Mouse (Mus musculus) kidney, embryonic 14.5 days (tissue): ENCODE measurements around the gene Ttc4. TPM values are rescaled to one million over a fixed set of nuclear protein-coding genes. Genes with fewer than 3 reads are reported as not detected.

Experiments used
- ATAC-seq: fragments of 200-750 bp; cut with Nextera tagmentation; 2 replicates; pipeline ENCODE4 v1.8.0; 2017; ENCODE audit warnings: moderate number of reproducible peaks, mild to moderate bottlenecking, moderate TSS enrichment, moderate library complexity; ENCODE audit not compliant: low FRiP score, low TSS enrichment
- H3K27ac ChIP-seq: fragments of 300-500 bp; sonication (generic); 2 replicates; pipeline ENCODE4 v1.5.1; 2014; ENCODE audit warnings: low read depth, mild to moderate bottlenecking, low read length, moderate library complexity, mixed read lengths
- H3K27me3 ChIP-seq: fragments of 300-500 bp; sonication (generic); 2 replicates; pipeline ENCODE4 v1.6.1; 2014; ENCODE audit warnings: mild to moderate bottlenecking, low read length; ENCODE audit not compliant: control insufficient read depth, insufficient read depth
- H3K36me3 ChIP-seq: fragments of 300-500 bp; sonication (generic); 2 replicates; pipeline ENCODE4 v1.6.1; 2014; ENCODE audit warnings: low read length, mixed read lengths; ENCODE audit not compliant: control insufficient read depth, insufficient read depth
- H3K4me1 ChIP-seq: fragments of 300-500 bp; sonication (generic); 2 replicates; pipeline ENCODE4 v1.6.1; 2014; ENCODE audit warnings: low read length, mixed read lengths; ENCODE audit not compliant: control insufficient read depth, insufficient read depth
- H3K4me2 ChIP-seq: fragments of 300-500 bp; sonication (generic); replicated peaks from 2 replicates; pipeline ENCODE4 v1.6.1; 2014; ENCODE audit warnings: low read depth, mild to moderate bottlenecking, low read length
- H3K4me3 ChIP-seq: fragments of 300-500 bp; sonication (generic); 2 replicates; pipeline ENCODE4 v1.5.1; 2014; ENCODE audit warnings: mild to moderate bottlenecking, low read length
- H3K9ac ChIP-seq: fragments of 300-500 bp; sonication (generic); 2 replicates; pipeline ENCODE4 v1.6.1; 2014; ENCODE audit warnings: low read depth, mild to moderate bottlenecking, low read length, moderate library complexity
- H3K9me3 ChIP-seq: fragments of 300-500 bp; sonication (generic); 2 replicates; pipeline ENCODE4 v1.6.1; 2016; ENCODE audit warnings: low read length; ENCODE audit not compliant: control insufficient read depth
- WGBS: fragments of 180-500 bp; shearing (Covaris S2); extraction: QIAGEN DNeasy Blood & Tissue Kit; methylation state at CpG from one replicate; pipeline ENCODE4 v1.1.7; 2014; 5-methylcytosine and 5-hydroxymethylcytosine counted together
- polyA plus RNA-seq: library from polyadenylated mRNA; unstranded; fragments of >200 nt; fragmentation: Nextera tagmentation; extraction: Ambion mirVana; gene quantifications from 2 replicates; pipeline ENCODE4 v1.2.1, GENCODE M21; 2014

Ttc4 gene
- polyA plus RNA-seq, 1 experiment from 2014 or later, result 90.5 TPM

DNA sequence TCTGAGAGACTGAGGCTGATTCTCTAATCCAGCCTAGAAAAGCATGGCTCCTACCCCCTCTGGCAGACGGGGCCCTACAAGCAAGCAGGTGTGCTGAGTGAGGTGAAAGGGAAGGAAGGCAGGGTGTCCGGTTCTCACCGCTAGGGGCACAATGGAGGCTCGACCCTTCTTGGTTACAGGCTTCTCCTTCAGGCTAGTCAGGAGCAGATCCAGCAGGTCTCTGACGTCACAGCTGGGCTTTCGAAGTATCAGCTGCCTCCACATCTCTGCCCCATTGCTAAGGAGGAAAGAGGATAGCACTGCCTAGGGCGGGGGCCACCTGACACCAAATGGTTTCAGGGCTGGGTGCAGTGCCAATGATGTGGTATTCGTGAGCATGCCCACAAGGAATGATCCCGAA, 21.2 kb upstream of the Ttc4 start:
- H3K36me3 ChIP-seq, result no peaks in the 10 kb centered on the region
- H3K27me3 ChIP-seq, result no peaks in the 10 kb centered on the region
- ATAC-seq, result peak; percentile 63
- WGBS, result 20% methylated on average over 9 of the region's 9 CpGs
- no peak overlapping the region for H3K4me3 ChIP-seq
- no peak overlapping the region for H3K27ac ChIP-seq
- no peak overlapping the region for H3K9ac ChIP-seq
- no peaks in the 10 kb centered on the region for H3K9me3 ChIP-seq
- H3K4me2 ChIP-seq, result no peak overlapping the region
- 0 out of 2 replicates have a peak, but pooled peaks cover 2% of the 10 kb centered on the region for H3K4me1 ChIP-seq

- ATAC-seq, result no peak
- H3K4me2 ChIP-seq, result no peak overlapping the region
- 82% methylated on average over 15 of the region's 15 CpGs for WGBS
- H3K27ac ChIP-seq, result no peak overlapping the region
- H3K36me3 ChIP-seq, result no peaks in the 10 kb centered on the region
- no peak overlapping the region for H3K9ac ChIP-seq
- no peaks in the 10 kb centered on the region for H3K27me3 ChIP-seq
- no peak overlapping the region for H3K4me3 ChIP-seq
- H3K4me1 ChIP-seq, result no peaks in the 10 kb centered on the region
- no peaks in the 10 kb centered on the region for H3K9me3 ChIP-seq
These were observed 15.2 kb upstream of the Ttc4 start for GRCm38 (mm10) chr4:106693841-106694430.

DNA sequence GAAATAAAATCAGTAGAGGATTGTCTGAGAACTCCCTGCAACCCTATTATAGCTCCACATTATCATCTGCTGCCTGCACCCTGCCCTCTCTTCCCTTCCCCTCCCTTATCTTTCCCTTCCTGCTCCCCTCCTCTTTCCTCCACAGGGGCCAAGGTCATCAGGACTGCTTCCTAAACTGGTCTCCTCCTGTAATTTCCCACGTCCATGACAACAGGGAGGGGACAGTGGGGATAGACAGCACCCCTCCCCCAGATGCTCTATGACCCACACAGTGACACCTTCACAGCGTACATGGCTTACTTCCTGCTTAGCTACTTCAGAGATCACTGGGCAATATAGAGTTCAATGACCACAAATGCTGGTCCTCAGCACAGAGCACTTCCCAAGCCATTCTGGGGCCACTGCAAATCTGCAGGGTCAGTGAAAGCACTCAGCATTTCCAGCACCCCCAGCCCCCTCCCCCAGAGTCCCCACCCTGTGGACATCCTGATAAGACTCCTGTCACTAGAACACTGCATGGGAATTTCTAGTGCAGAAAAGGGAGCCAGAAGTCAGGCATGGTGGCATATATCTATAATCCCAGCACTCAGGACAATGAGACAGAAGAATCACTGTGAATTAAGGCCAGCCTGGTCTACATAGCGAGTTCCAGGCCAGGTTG, 10.0 kb upstream of the Ttc4 start:
- Histone ChIP-seq H3K9me3 (no peaks in the 10 kb centered on the region), H3K27ac (no peak overlapping the region), H3K4me3 (no peak overlapping the region), H3K4me2 (no peak overlapping the region), H3K27me3 (no peaks in the 10 kb centered on the region), H3K4me1 (no peaks in the 10 kb centered on the region), H3K36me3 (no peaks in the 10 kb centered on the region), H3K9ac (no peak overlapping the region)
- 38% methylated on average over 3 of the region's 3 CpGs for WGBS
- peak; percentile 20; the same call in 1 of the 2 replicates for ATAC-seq

DNA sequence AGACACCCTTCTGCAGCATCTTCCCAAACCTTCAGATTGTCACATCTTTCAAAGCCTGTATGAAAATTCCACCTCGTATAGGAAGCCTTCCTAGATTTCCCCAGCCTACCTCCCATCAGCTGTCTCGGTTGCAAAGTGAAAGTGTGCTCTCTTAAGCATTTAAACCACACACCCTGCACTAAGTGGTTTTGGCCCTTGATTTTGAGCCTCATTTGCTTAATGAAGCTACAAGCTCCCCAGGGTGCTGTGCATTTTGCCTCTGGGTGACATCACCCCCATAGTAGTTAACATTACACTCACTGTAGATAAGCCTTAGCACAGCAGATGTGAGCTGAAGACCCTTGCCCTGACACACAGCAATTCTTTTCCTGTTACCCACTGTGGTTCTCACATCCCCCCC, 2.2 kb upstream of the Ttc4 start:
- no peak for ATAC-seq
- 62% methylated on average over 2 of the region's 2 CpGs for WGBS
- Histone ChIP-seq H3K4me2 (no peak overlapping the region), H3K4me1 (peaks cover 4% of the 10 kb centered on the region), H3K9me3 (no peaks in the 10 kb centered on the region), H3K9ac (no peak overlapping the region), H3K27me3 (no peaks in the 10 kb centered on the region), H3K4me3 (no peak overlapping the region), H3K27ac (no peak overlapping the region), H3K36me3 (peaks cover 12% of the 10 kb centered on the region)

DNA sequence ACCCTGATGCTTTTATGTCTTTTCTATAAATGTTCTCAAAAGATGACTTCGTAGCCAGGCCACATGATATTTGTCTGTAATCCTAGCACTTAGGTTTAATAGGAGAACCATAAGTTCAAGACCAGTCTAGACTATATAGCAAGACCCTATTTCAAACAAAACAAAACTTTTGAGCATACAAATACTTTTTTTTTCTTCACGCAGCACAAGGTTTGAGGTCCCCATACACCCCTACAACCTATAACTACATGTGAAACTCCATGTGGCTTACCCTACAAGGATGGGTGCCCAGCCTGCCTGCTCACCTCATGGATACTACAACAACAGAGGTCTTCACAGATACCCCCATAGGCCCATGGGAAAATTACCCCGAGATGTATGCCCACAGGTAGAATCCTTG, 408 bp upstream of the Ttc4 start:
- 40% methylated on average over 3 of the region's 3 CpGs for WGBS
- H3K27me3 ChIP-seq, result no peaks in the 10 kb centered on the region
- H3K9ac ChIP-seq, result no peak overlapping the region
- H3K4me2 ChIP-seq, result no peak overlapping the region
- H3K27ac ChIP-seq, result no peak overlapping the region
- no peak overlapping the region for H3K4me3 ChIP-seq
- H3K36me3 ChIP-seq, result peaks cover 25% of the 10 kb centered on the region
- peaks cover 4% of the 10 kb centered on the region for H3K4me1 ChIP-seq
- ATAC-seq, result peak; percentile 44
- no peaks in the 10 kb centered on the region for H3K9me3 ChIP-seq

- Histone ChIP-seq H3K27me3 (no peaks in the 10 kb centered on the region), H3K9ac (no peak overlapping the region), H3K9me3 (no peaks in the 10 kb centered on the region), H3K4me3 (no peak overlapping the region), H3K4me1 (peaks cover 4% of the 10 kb centered on the region), H3K4me2 (no peak overlapping the region), H3K36me3 (peaks cover 47% of the 10 kb centered on the region), H3K27ac (no peak overlapping the region)
- ATAC-seq, result no peak
- 84% methylated on average over 5 of the region's 5 CpGs for WGBS
These were observed 2.0 kb downstream of the Ttc4 start for GRCm38 (mm10) chr4:106676749-106677148.

GRCm38 (mm10) chr4:106666546-106666945, 12.2 kb downstream of the Ttc4 start:
- Histone ChIP-seq H3K9me3 (no peaks in the 10 kb centered on the region), H3K27me3 (no peaks in the 10 kb centered on the region), H3K4me3 (no peak overlapping the region), H3K36me3 (peaks cover 98% of the 10 kb centered on the region), H3K4me1 (no peaks in the 10 kb centered on the region), H3K27ac (no peak overlapping the region), H3K9ac (no peak overlapping the region), H3K4me2 (no peak overlapping the region)
- no peak for ATAC-seq
- WGBS, result 92% methylated on average over 2 of the region's 2 CpGs

- Histone ChIP-seq H3K4me1 (no peaks in the 10 kb centered on the region), H3K36me3 (peaks cover 93% of the 10 kb centered on the region), H3K9me3 (no peaks in the 10 kb centered on the region), H3K4me3 (no peak overlapping the region), H3K9ac (no peak overlapping the region), H3K27ac (no peak overlapping the region), H3K27me3 (no peaks in the 10 kb centered on the region), H3K4me2 (no peak overlapping the region)
- WGBS, result 76% methylated on average over 10 of the region's 10 CpGs
- no peak for ATAC-seq
These were observed 13.1 kb downstream of the Ttc4 start for GRCm38 (mm10) chr4:106665673-106666072.

GRCm38 (mm10) chr4:106665269-106665668, 13.5 kb downstream of the Ttc4 start:
- Histone ChIP-seq H3K4me1 (no peaks in the 10 kb centered on the region), H3K27me3 (no peaks in the 10 kb centered on the region), H3K27ac (no peak overlapping the region), H3K36me3 (peaks cover 92% of the 10 kb centered on the region), H3K4me3 (no peak overlapping the region), H3K9me3 (no peaks in the 10 kb centered on the region), H3K9ac (no peak overlapping the region), H3K4me2 (no peak overlapping the region)
- no peak for ATAC-seq
- WGBS, result 94% methylated on average over 2 of the region's 2 CpGs
